Mouse (Mus musculus): ENCODE measurements around the gene Nkx2-3.

Gene Nkx2-3

GRCm38 (mm10) chr19:43612051-43612450 is at the start of gene Nkx2-3:
Nkx2-3 (plus strand) TSS chr19:43612325.
- peak; percentile 89 for DNase-seq

GRCm38 (mm10) chr19:43563166-43563565 is 49.0 kb upstream of the Nkx2-3 start:
- DNase-seq: no peak

- peak; percentile 18 for DNase-seq
These were observed 43.8 kb upstream of the Nkx2-3 start for GRCm38 (mm10) chr19:43568298-43568697.

GRCm38 (mm10) chr19:43569133-43569532 is 43.0 kb upstream of the Nkx2-3 start:
- no peak for DNase-seq

GRCm38 (mm10) chr19:43570831-43571790 is 41.0 kb upstream of the Nkx2-3 start:
- DNase-seq: peak; percentile 89

GRCm38 (mm10) chr19:43579081-43579796 is 32.9 kb upstream of the Nkx2-3 start:
- DNase-seq: no peak

- DNase-seq: no peak
These were observed 30.9 kb upstream of the Nkx2-3 start for GRCm38 (mm10) chr19:43581185-43581584.

- no peak for DNase-seq
These were observed 28.9 kb upstream of the Nkx2-3 start for GRCm38 (mm10) chr19:43583192-43583591.

- no peak for DNase-seq
These were observed 28.5 kb upstream of the Nkx2-3 start for GRCm38 (mm10) chr19:43583595-43583994.

- DNase-seq: peak; percentile 68
These were observed 27.3 kb upstream of the Nkx2-3 start for GRCm38 (mm10) chr19:43584788-43585187.

- no peak for DNase-seq
These were observed 20.1 kb upstream of the Nkx2-3 start for GRCm38 (mm10) chr19:43592026-43592425.

- DNase-seq: no peak
These were observed 15.1 kb upstream of the Nkx2-3 start for GRCm38 (mm10) chr19:43596981-43597380.

- no peak for DNase-seq
These were observed 13.1 kb upstream of the Nkx2-3 start for GRCm38 (mm10) chr19:43598741-43599660.

- peak; percentile 64 for DNase-seq
These were observed 12.2 kb upstream of the Nkx2-3 start for GRCm38 (mm10) chr19:43599776-43600544.

GRCm38 (mm10) chr19:43600545-43601331 is 11.4 kb upstream of the Nkx2-3 start:
- no peak for DNase-seq

GRCm38 (mm10) chr19:43601440-43601839 is 10.7 kb upstream of the Nkx2-3 start:
- DNase-seq: no peak

- no peak for DNase-seq
These were observed 10.0 kb upstream of the Nkx2-3 start for GRCm38 (mm10) chr19:43601996-43602590.

GRCm38 (mm10) chr19:43603521-43603920 is 8.6 kb upstream of the Nkx2-3 start:
- DNase-seq: no peak

- DNase-seq: no peak
These were observed 7.5 kb upstream of the Nkx2-3 start for GRCm38 (mm10) chr19:43604492-43605120.

Data from embryo, embryonic 11 days (tissue).